Mouse (Mus musculus): ENCODE measurements around the gene Layn. TPM values are rescaled to one million over a fixed set of nuclear protein-coding genes. Genes with fewer than 3 reads are reported as not detected.

Layn gene
- 0.92 and 1.4 TPM in 2 replicates for polyA plus RNA-seq (2015; fragmentation: Nextera tagmentation; extraction: Ambion mirVana)

- no peak within 1 kb of the TSS; the same call in 1 of the 2 replicates for H3K9ac ChIP-seq
- H3K27me3 ChIP-seq (replicated peaks): peaks cover 15% of the 10 kb centered on the region; the same call in 1 of the 2 replicates
- H3K27ac ChIP-seq: no peak within 1 kb of the TSS
- peaks cover 17% of the 10 kb centered on the region for H3K4me1 ChIP-seq
- ATAC-seq (replicated peaks): peak; percentile 80
- no peaks in the 10 kb centered on the region for H3K9me3 ChIP-seq
- H3K4me3 ChIP-seq: peak within 1 kb of the TSS; percentile 27
- under 1% methylated on average over 14 of the region's 14 CpGs for WGBS
- H3K4me2 ChIP-seq: peak within 1 kb of the TSS; percentile 51
- no peaks in the 10 kb centered on the region for H3K36me3 ChIP-seq (replicated peaks)
These were observed at the start of gene Layn for GRCm38 (mm10) chr9:51076979-51077315. Layn (minus strand) TSS chr9:51077094.

GRCm38 (mm10) chr9:51114767-51115166 is 37.9 kb upstream of the Layn start:
- Histone ChIP-seq H3K27me3 (replicated peaks) (no peaks in the 10 kb centered on the region), H3K4me1 (no peaks in the 10 kb centered on the region), H3K4me2 (no peak overlapping the region), H3K9ac (no peak overlapping the region), H3K4me3 (no peak overlapping the region), H3K27ac (no peak overlapping the region), H3K36me3 (replicated peaks) (no peaks in the 10 kb centered on the region), H3K9me3 (no peaks in the 10 kb centered on the region)
- ATAC-seq (replicated peaks): no peak
- WGBS: 73% methylated on average over 4 of the region's 4 CpGs

GRCm38 (mm10) chr9:51105751-51106150 is 28.9 kb upstream of the Layn start:
- Histone ChIP-seq H3K4me1 (peaks cover 13% of the 10 kb centered on the region), H3K27me3 (replicated peaks) (peaks cover 3% of the 10 kb centered on the region; the same call in 1 of the 2 replicates), H3K27ac (no peak overlapping the region), H3K36me3 (replicated peaks) (no peaks in the 10 kb centered on the region), H3K9me3 (no peaks in the 10 kb centered on the region), H3K9ac (no peak overlapping the region), H3K4me3 (no peak overlapping the region), H3K4me2 (no peak overlapping the region)
- no peak for ATAC-seq (replicated peaks)
- whole genome bisulfite sequencing: 79% methylated on average over 2 of the region's 2 CpGs

- Histone ChIP-seq H3K27ac (no peak overlapping the region), H3K9me3 (no peaks in the 10 kb centered on the region), H3K36me3 (replicated peaks) (no peaks in the 10 kb centered on the region), H3K4me2 (peak overlapping the region; percentile 100), H3K9ac (peak overlapping the region; percentile 55), H3K4me3 (peak overlapping the region; percentile 60), H3K4me1 (peaks cover 13% of the 10 kb centered on the region), H3K27me3 (replicated peaks) (peaks cover 7% of the 10 kb centered on the region; the same call in 1 of the 2 replicates)
- peak; percentile 75 for ATAC-seq (replicated peaks)
- WGBS: 12% methylated on average over 30 of the region's 30 CpGs
These were observed 27.1 kb upstream of the Layn start for GRCm38 (mm10) chr9:51103808-51104514.

- Histone ChIP-seq H3K27me3 (replicated peaks) (peaks cover 7% of the 10 kb centered on the region; the same call in 1 of the 2 replicates), H3K9ac (peak overlapping the region; percentile 55), H3K36me3 (replicated peaks) (no peaks in the 10 kb centered on the region), H3K4me1 (peaks cover 13% of the 10 kb centered on the region), H3K27ac (no peak overlapping the region), H3K4me3 (peak overlapping the region; percentile 60), H3K4me2 (peak overlapping the region; percentile 100), H3K9me3 (no peaks in the 10 kb centered on the region)
- ATAC-seq (replicated peaks): peak; percentile 77
- 2% methylated on average over 43 of the region's 44 CpGs for WGBS
These were observed 26.3 kb upstream of the Layn start for GRCm38 (mm10) chr9:51102963-51103807.

- Histone ChIP-seq H3K4me2 (peak within 1 kb of the TSS; percentile 100), H3K9ac (no peak within 1 kb of the TSS), H3K27me3 (replicated peaks) (peaks cover 7% of the 10 kb centered on the region; the same call in 1 of the 2 replicates), H3K4me1 (peaks cover 13% of the 10 kb centered on the region), H3K27ac (no peak within 1 kb of the TSS), H3K9me3 (no peaks in the 10 kb centered on the region), H3K4me3 (peak within 1 kb of the TSS; percentile 60), H3K36me3 (replicated peaks) (no peaks in the 10 kb centered on the region)
- 8% methylated on average over 27 of the region's 27 CpGs for WGBS
- ATAC-seq (replicated peaks): peak; percentile 75
These were observed 25.0 kb upstream of the Layn start, which contains the start of gene 4833427G06Rik for GRCm38 (mm10) chr9:51101756-51102425. 4833427G06Rik (minus strand) TSS chr9:51102078.

GRCm38 (mm10) chr9:51096306-51096705 is 19.4 kb upstream of the Layn start:
- Histone ChIP-seq H3K9me3 (no peaks in the 10 kb centered on the region), H3K4me3 (no peak overlapping the region), H3K4me1 (no peaks in the 10 kb centered on the region), H3K27me3 (replicated peaks) (0 out of 2 replicates have a peak, but pooled peaks cover 5% of the 10 kb centered on the region), H3K4me2 (no peak overlapping the region), H3K27ac (no peak overlapping the region), H3K36me3 (replicated peaks) (no peaks in the 10 kb centered on the region), H3K9ac (no peak overlapping the region)
- no peak for ATAC-seq (replicated peaks)
- WGBS: 68% methylated on average over 2 of the region's 2 CpGs

- no peaks in the 10 kb centered on the region for H3K9me3 ChIP-seq
- no peak overlapping the region for H3K4me2 ChIP-seq
- no peaks in the 10 kb centered on the region for H3K27me3 ChIP-seq (replicated peaks)
- WGBS: 82% methylated on average over 5 of the region's 5 CpGs
- H3K4me1 ChIP-seq: no peaks in the 10 kb centered on the region
- ATAC-seq (replicated peaks): no peak
- no peak overlapping the region for H3K9ac ChIP-seq
- no peak overlapping the region for H3K4me3 ChIP-seq
- no peak overlapping the region for H3K27ac ChIP-seq
- no peaks in the 10 kb centered on the region for H3K36me3 ChIP-seq (replicated peaks)
These were observed 16.8 kb upstream of the Layn start for GRCm38 (mm10) chr9:51093697-51094096.

GRCm38 (mm10) chr9:51081614-51082013 is 4.7 kb upstream of the Layn start:
- H3K27me3 ChIP-seq (replicated peaks): 0 out of 2 replicates have a peak, but pooled peaks cover 8% of the 10 kb centered on the region
- no peak overlapping the region for H3K9ac ChIP-seq
- ATAC-seq (replicated peaks): no peak
- H3K36me3 ChIP-seq (replicated peaks): no peaks in the 10 kb centered on the region
- no peak overlapping the region for H3K4me3 ChIP-seq
- WGBS: 89% methylated on average over 5 of the region's 5 CpGs
- no peak overlapping the region for H3K4me2 ChIP-seq
- H3K4me1 ChIP-seq: peaks cover 8% of the 10 kb centered on the region
- no peak overlapping the region for H3K27ac ChIP-seq
- no peaks in the 10 kb centered on the region for H3K9me3 ChIP-seq

GRCm38 (mm10) chr9:51076300-51076978 is 455 bp downstream of the Layn start:
- WGBS: under 1% methylated on average over 17 of the region's 17 CpGs
- H3K4me3 ChIP-seq: peak overlapping the region; percentile 27

GRCm38 (mm10) chr9:51075780-51076179 is 1.1 kb downstream of the Layn start:
- no peak overlapping the region for H3K9ac ChIP-seq
- H3K36me3 ChIP-seq (replicated peaks): no peaks in the 10 kb centered on the region
- H3K27me3 ChIP-seq (replicated peaks): peaks cover 15% of the 10 kb centered on the region; the same call in 1 of the 2 replicates
- peak overlapping the region; percentile 51 for H3K4me2 ChIP-seq
- 28% methylated on average over 3 of the region's 3 CpGs for WGBS
- ATAC-seq (replicated peaks): no peak
- peak overlapping the region; percentile 27; the same call in 1 of the 2 replicates for H3K4me3 ChIP-seq
- no peak overlapping the region for H3K27ac ChIP-seq
- H3K4me1 ChIP-seq: peaks cover 17% of the 10 kb centered on the region
- H3K9me3 ChIP-seq: no peaks in the 10 kb centered on the region

More at GRCm38 (mm10) chr9:51076300-51076978, 455 bp downstream of the Layn start:
- Histone ChIP-seq H3K9me3 (no peaks in the 10 kb centered on the region), H3K4me2 (peak overlapping the region; percentile 51), H3K27ac (no peak overlapping the region), H3K4me1 (peaks cover 17% of the 10 kb centered on the region), H3K27me3 (replicated peaks) (peaks cover 15% of the 10 kb centered on the region; the same call in 1 of the 2 replicates), H3K36me3 (replicated peaks) (no peaks in the 10 kb centered on the region), H3K9ac (no peak overlapping the region; the same call in 1 of the 2 replicates)
- peak; percentile 9; the same call in 1 of the 2 replicates for ATAC-seq (replicated peaks)
